Mouse (Mus musculus) ES-Bruce4 (cell line): Measurements from ENCODE around the gene Rxfp2.

ENCODE experiments used
- CTCF ChIP-seq: IDR thresholded peaks from one replicate; pipeline ENCODE4 v1.8.1; 2011; ENCODE audit warnings: low read depth, low read length
- POLR2A ChIP-seq: IDR thresholded peaks from one replicate; pipeline ENCODE4 v1.8.1; 2011; ENCODE audit warnings: low read length; ENCODE audit not compliant: insufficient read depth

GRCm38 (mm10) chr5:150051828-150052227, 33.4 kb downstream of the Rxfp2 start:
- no peak for TF ChIP-seq POLR2A
- TF ChIP-seq CTCF, result peak; percentile 91
